8 mouse cellular contexts compared by ENCODE assay signal in genomic region chr2:80314854-80315241, GRCm38 (mm10). TPM values are rescaled to one million over a fixed set of nuclear protein-coding genes. Genes with fewer than 3 reads are reported as not detected.
DNase-seq lines count a peak whose midpoint lies in the region; ATAC-seq and TF ChIP-seq lines count a peak whose summit lies in the region.

No protein-coding gene starts in this region.

- in situ Hi-C loops in ES-E14 (cut with MboI; ENCODE audit: low sequenced_read_pairs in 2 of 2, unreplicated experiment in 2 of 2), result no loop called here

- peak overlapping the region; percentile 80 for H3K4me3 ChIP-seq in gastrocnemius, adult 2 months
- peak overlapping the region; percentile 87 to 93 for H3K4me3 ChIP-seq in ES-E14 (ENCODE audit: insufficient read depth in 1 of 2, low read depth in 1 of 2, low read length in 2 of 2, poor library complexity in 1 of 2, severe bottlenecking in 1 of 2)
- H3K4me3 ChIP-seq in megakaryocyte, embryonic 14.5 days (replicated peaks), result peak overlapping the region; percentile 99

- peak; percentile 60 to 67 for ATAC-seq in hematopoietic stem cell, adult 5-6 weeks (replicated peaks in 1 of 2; ENCODE audit: insufficient read depth in 1 of 2, low FRiP score in 2 of 2, low TSS enrichment in 1 of 2, low read depth in 1 of 2, poor library complexity in 2 of 2, severe bottlenecking in 2 of 2)

- H3K27ac ChIP-seq in gastrocnemius, adult 2 months, result peak overlapping the region; percentile 95
- no peak overlapping the region for H3K27ac ChIP-seq in ES-E14 (ENCODE audit: insufficient read depth, low read depth, low read length, poor library complexity, severe bottlenecking)

- TF ChIP-seq CTCF in gastrocnemius, adult 2 months (IDR thresholded peaks at IDR 0.05), result no peak

- no peaks in the 10 kb centered on the region for H3K27me3 ChIP-seq in megakaryocyte, embryonic 14.5 days (replicated peaks)

- peaks cover 3% of the 10 kb centered on the region for H3K36me3 ChIP-seq in ES-E14 (ENCODE audit: control insufficient read depth, insufficient read depth, low read length, poor library complexity, severe bottlenecking)
- peaks cover 18% of the 10 kb centered on the region for H3K36me3 ChIP-seq in megakaryocyte, embryonic 14.5 days (replicated peaks; ENCODE audit: low read length)

- DNase-seq in gastrocnemius, adult 2 months, result no peak
- DNase-seq in gastrocnemius, postnatal 10 days, result no peak
- no peak for DNase-seq in ES-E14 (ENCODE audit: low read depth, low spot score)
- no peak for DNase-seq in adrenal gland, postnatal 36 days
- DNase-seq in urinary bladder, adult 2 months (ENCODE audit: low spot score), result no peak
- DNase-seq in spleen, postnatal 10 days (ENCODE audit: low spot score in 2 of 2), result no peak

- H3K9me3 ChIP-seq in ES-E14 (ENCODE audit: control insufficient read depth, insufficient read depth, low read depth, low read length), result no peaks in the 10 kb centered on the region
- H3K9me3 ChIP-seq in megakaryocyte, embryonic 14.5 days, result no peaks in the 10 kb centered on the region

- intact Hi-C loops in gastrocnemius, adult 2 months (cut with DNase I), result no loop called here

- H3K4me1 ChIP-seq in ES-E14 (ENCODE audit: control insufficient read depth in 2 of 2, insufficient read depth in 2 of 2, low read length in 2 of 2, poor library complexity in 1 of 2), result no peaks in the 10 kb centered on the region
- H3K4me1 ChIP-seq in megakaryocyte, embryonic 14.5 days, result peaks cover 30% of the 10 kb centered on the region

- H3K9ac ChIP-seq in ES-E14 (ENCODE audit: insufficient read depth, low read depth, low read length, poor library complexity, severe bottlenecking), result no peak overlapping the region

TF ChIP-seq in ES-E14, 5 proteins besides CTCF, POLR2A, EP300 and RAD21:
- TF ChIP-seq CHD2 (IDR thresholded peaks at IDR 0.05; ENCODE audit: low read depth, low read length) (no peak), HCFC1 (IDR thresholded peaks at IDR 0.05; ENCODE audit: borderline replicate concordance, insufficient read depth, low read length) (no peak), MAFK (IDR thresholded peaks at IDR 0.05; ENCODE audit: insufficient read depth, low read depth, low read length) (no peak), ZC3H11A (IDR thresholded peaks at IDR 0.05; ENCODE audit: borderline replicate concordance, low read depth, low read length) (no peak), ZNF384 (IDR thresholded peaks at IDR 0.05; ENCODE audit: low read depth, low read length) (no peak)
TF ChIP-seq in ES-E14: peak in this region for 0.

RNA-seq across cellular contexts. Expression of gene Dnajc10, which starts 0.4 kb away (rescaled TPM):
- total RNA-seq in gastrocnemius, adult 2 months (2021), result 10 to 100 TPM; 21.0 to 24.9 TPM
- 10 to 100 TPM; 26.3 to 34.4 TPM for total RNA-seq in gastrocnemius, postnatal 10 days (2021)
- total RNA-seq in ES-E14 (2012; rRNA removed), result 78.3 and 78.4 TPM in 2 replicates
- total RNA-seq in hematopoietic stem cell, adult 5-6 weeks (2017), result 98.7 and 107 TPM in 2 replicates
- polyA plus RNA-seq in megakaryocyte, embryonic 14.5 days (2012; ENCODE audit: insufficient read depth, low replicate concordance), result 2.5 and 7.7 TPM in 2 replicates
- total RNA-seq in adrenal gland, postnatal 36 days (2021), result 10 to 100 TPM; 52.2 to 54.8 TPM
- 44.5 and 47.1 TPM in 2 replicates for polyA plus RNA-seq in urinary bladder, adult 2 months (2012; rRNA removed)

RNA-seq across cellular contexts. Expression of gene Prdx6b, which starts 22.6 kb away (rescaled TPM):
- total RNA-seq in gastrocnemius, adult 2 months (2021), result not detected
- total RNA-seq in gastrocnemius, postnatal 10 days (2021), result not detected
- total RNA-seq in ES-E14 (2012; rRNA removed), result not detected in 2 replicates
- not detected in 2 replicates for total RNA-seq in hematopoietic stem cell, adult 5-6 weeks (2017)
- polyA plus RNA-seq in megakaryocyte, embryonic 14.5 days (2012; ENCODE audit: insufficient read depth, low replicate concordance), result not detected in 2 replicates
- total RNA-seq in adrenal gland, postnatal 36 days (2021), result not detected
- polyA plus RNA-seq in urinary bladder, adult 2 months (2012; rRNA removed), result not detected in 2 replicates
